Mouse (Mus musculus) stomach, embryonic 14.5 days (tissue): ENCODE data around the gene Bmpr1b. TPM values are rescaled to one million over a fixed set of nuclear protein-coding genes. Genes with fewer than 3 reads are reported as not detected.

Source experiments
- ATAC-seq: fragments of 200-750 bp; cut with Nextera tagmentation; 2 replicates; pipeline ENCODE4 v1.8.0; 2017; ENCODE audit warnings: low read depth, moderate TSS enrichment; ENCODE audit not compliant: insufficient number of reproducible peaks, insufficient read depth, low FRiP score
- H3K27ac ChIP-seq: fragments of 300-500 bp; sonication (generic); 2 replicates; pipeline ENCODE4 v1.5.1; 2014; ENCODE audit warnings: mild to moderate bottlenecking, low read length, moderate library complexity, mixed read lengths
- H3K27me3 ChIP-seq: fragments of 300-500 bp; sonication (generic); 2 replicates; pipeline ENCODE4 v1.6.1; 2014; ENCODE audit warnings: low read length, control low read depth, mixed read lengths; ENCODE audit not compliant: control insufficient read depth, insufficient read depth
- H3K36me3 ChIP-seq: fragments of 300-500 bp; sonication (generic); 2 replicates; pipeline ENCODE4 v1.6.1; 2014; ENCODE audit warnings: mild to moderate bottlenecking, control low read depth, low read length, moderate library complexity, mixed read lengths; ENCODE audit not compliant: control insufficient read depth, insufficient read depth
- H3K4me1 ChIP-seq: fragments of 300-500 bp; sonication (generic); 2 replicates; pipeline ENCODE4 v1.6.1; 2014; ENCODE audit warnings: low read length, control low read depth, mixed read lengths; ENCODE audit not compliant: control insufficient read depth, insufficient read depth
- H3K4me2 ChIP-seq: fragments of 300-500 bp; sonication (generic); replicated peaks from 2 replicates; pipeline ENCODE4 v1.6.1; 2014; ENCODE audit warnings: low read depth, low read length, control low read depth
- H3K4me3 ChIP-seq: fragments of 300-500 bp; sonication (generic); 2 replicates; pipeline ENCODE4 v1.5.1; 2014; ENCODE audit warnings: low read depth, low read length, control low read depth
- H3K9ac ChIP-seq: fragments of 300-500 bp; sonication (generic); replicated peaks from 2 replicates; pipeline ENCODE4 v1.6.1; 2014; ENCODE audit warnings: low read depth, mild to moderate bottlenecking, control low read depth, low read length, moderate library complexity, mixed read lengths
- H3K9me3 ChIP-seq: fragments of 300-500 bp; sonication (generic); 2 replicates; pipeline ENCODE4 v1.6.1; 2016; ENCODE audit warnings: low read depth, low read length, control low read depth; ENCODE audit not compliant: control insufficient read depth
- WGBS: fragments of 180-500 bp; shearing (Covaris S2); extraction: QIAGEN DNeasy Blood & Tissue Kit; methylation state at CpG from one replicate; pipeline ENCODE4 v1.1.7; 2014; 5-methylcytosine and 5-hydroxymethylcytosine counted together
- polyA plus RNA-seq: library from polyadenylated mRNA; unstranded; fragments of >200 nt; fragmentation: Nextera tagmentation; extraction: Ambion mirVana; gene quantifications from 2 replicates; pipeline ENCODE4 v1.2.1, GENCODE M21; 2014

Gene Bmpr1b
- polyA plus RNA-seq, 1 experiment from 2014 or later = 12.7 TPM

DNA sequence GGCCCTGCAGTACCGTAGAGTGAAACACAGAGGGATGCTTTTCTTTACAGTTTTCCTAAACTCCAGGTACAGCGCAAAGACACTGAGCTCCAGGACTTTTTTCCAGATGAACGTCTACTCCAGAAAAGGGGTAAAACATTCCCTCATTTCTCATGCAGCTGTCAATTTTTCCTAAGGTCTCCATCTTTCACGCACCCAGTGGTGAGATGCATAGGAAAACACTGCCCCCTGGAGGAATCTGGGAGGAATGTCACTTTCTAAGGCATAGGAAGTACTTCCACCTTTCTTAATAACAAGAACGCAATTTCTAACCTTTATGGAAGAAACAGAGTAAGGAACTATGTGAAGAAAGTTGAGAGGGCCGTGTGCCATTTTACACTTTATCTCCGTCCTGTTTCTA lies 330.4 kb downstream of the Bmpr1b start:
- Histone ChIP-seq H3K9me3 (no peaks in the 10 kb centered on the region), H3K4me2 (no peak overlapping the region), H3K9ac (no peak overlapping the region), H3K27me3 (no peaks in the 10 kb centered on the region), H3K4me3 (no peak overlapping the region), H3K27ac (no peak overlapping the region), H3K4me1 (no peaks in the 10 kb centered on the region), H3K36me3 (0 out of 2 replicates have a peak, but pooled peaks cover 4% of the 10 kb centered on the region)
- 42% methylated on average over 7 of the region's 7 CpGs for WGBS
- no peak for ATAC-seq

DNA sequence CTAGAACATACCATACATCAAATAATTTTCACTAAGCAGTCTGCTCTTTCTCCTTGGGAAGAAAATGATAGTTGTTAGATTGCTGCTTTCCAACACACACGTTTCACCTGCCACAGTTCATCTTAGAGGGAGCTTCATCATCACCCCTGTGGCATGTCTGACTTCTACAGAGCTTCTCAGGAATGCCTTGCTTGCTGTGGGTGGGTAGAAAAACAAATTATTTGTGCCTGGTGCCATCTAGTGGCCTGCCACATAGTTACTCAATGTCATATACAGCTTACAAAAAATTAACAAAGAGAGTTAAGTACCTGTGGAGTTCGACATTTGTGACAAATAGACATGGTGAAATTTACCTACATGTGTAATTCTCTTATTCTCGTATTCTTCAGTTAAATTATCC lies 338.1 kb downstream of the Bmpr1b start:
- H3K9me3 ChIP-seq = no peaks in the 10 kb centered on the region
- no peak for ATAC-seq
- H3K9ac ChIP-seq = no peak overlapping the region
- H3K4me2 ChIP-seq = no peak overlapping the region
- WGBS = 24% methylated on average over 3 of the region's 3 CpGs
- no peak overlapping the region for H3K27ac ChIP-seq
- H3K27me3 ChIP-seq = no peaks in the 10 kb centered on the region
- no peaks in the 10 kb centered on the region for H3K36me3 ChIP-seq
- H3K4me1 ChIP-seq = no peaks in the 10 kb centered on the region
- no peak overlapping the region for H3K4me3 ChIP-seq

DNA sequence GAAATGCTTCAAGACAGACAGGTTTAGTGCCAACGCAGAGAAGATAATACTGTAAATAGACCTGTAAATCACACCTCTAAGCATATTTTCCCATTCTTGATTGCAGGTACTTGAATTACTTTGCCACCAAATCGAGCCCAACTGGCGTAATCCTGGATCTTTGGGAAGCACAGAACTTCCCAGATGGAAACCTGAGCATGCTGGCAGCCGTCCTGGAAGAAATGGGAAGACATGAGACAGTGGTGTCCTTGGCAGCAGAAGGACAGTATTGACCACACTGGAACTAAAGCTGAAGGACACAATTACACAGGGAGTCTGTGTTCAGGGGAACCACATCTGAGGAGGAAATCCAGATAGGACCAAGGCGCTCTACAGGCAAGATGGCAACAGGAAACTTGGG lies 340.9 kb downstream of the Bmpr1b start:
- Histone ChIP-seq H3K4me3 (no peak overlapping the region), H3K4me2 (no peak overlapping the region), H3K36me3 (no peaks in the 10 kb centered on the region), H3K27ac (no peak overlapping the region), H3K9ac (no peak overlapping the region), H3K4me1 (no peaks in the 10 kb centered on the region), H3K27me3 (no peaks in the 10 kb centered on the region), H3K9me3 (no peaks in the 10 kb centered on the region)
- WGBS = 86% methylated on average over 5 of the region's 5 CpGs
- no peak for ATAC-seq

DNA sequence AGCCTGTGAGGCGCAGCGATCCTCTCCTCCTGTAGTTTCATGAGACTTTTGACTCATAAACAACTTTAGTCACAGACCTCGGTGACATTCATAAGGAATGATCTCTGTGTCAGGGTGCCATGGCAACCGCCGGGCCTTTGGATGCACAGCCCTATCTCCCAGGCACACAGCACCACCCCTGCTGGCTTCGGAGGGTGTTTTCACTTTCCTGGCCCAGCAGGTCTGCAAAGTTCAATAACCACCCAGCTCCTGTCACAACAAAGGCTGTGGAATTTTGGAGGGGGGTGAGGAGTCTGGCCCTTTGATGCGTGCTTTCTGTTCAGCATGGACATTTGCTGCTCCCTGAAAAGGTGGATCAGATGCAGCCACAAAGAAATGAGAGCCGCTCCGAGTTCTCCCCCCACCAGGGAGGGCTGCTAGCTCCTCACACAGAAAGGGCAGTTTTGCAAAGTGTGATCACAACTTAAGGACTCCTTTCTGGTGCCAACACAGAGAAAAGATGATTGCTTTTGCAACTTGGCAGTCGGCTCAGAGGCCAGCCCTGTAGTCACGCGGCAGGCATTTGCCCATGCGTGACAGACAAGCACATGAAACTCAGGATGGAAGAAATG lies 349.8 kb downstream of the Bmpr1b start:
- 33% methylated on average over 13 of the region's 13 CpGs for WGBS
- ATAC-seq = no peak
- H3K27ac ChIP-seq = no peak overlapping the region

DNA sequence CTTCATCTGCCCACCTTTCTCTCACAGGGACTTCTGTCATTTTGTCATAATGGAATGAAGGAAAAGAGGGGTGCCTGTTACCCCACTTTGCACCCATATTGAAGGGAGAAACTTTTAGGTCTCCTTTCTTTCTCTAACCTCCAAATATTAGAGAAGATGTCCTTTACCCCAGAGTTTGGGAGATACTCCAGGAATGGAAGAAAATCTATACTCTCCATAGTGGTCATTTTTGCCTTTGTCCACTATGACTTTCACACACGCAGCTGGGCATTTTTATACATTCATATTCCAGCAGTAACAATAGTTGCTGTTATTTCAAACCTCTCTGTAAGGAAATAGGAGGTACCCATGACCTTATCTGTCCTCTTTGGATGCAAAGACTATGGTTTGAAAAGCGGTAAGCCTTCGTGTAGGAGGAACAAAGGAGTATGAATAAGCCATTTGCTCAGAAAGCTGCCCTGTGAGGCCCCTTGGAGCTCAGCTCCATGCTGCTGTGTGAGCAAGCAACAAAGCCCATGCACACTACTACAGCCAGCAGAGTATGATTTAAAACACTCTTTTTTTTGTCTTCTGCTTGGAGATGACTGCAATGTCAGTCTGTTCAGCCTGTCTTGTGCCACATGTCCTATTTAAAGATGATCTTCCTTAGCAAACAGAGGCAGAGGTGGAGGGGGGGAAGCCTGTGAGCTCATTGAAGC lies 350.5 kb downstream of the Bmpr1b start:
- no peaks in the 10 kb centered on the region for H3K27me3 ChIP-seq
- H3K36me3 ChIP-seq = no peaks in the 10 kb centered on the region
- no peaks in the 10 kb centered on the region for H3K4me1 ChIP-seq
- H3K9me3 ChIP-seq = no peaks in the 10 kb centered on the region
- H3K27ac ChIP-seq = no peak overlapping the region
- no peak overlapping the region for H3K9ac ChIP-seq
- 52% methylated on average over 3 of the region's 3 CpGs for WGBS
- no peak for ATAC-seq
- H3K4me2 ChIP-seq = no peak overlapping the region
- no peak overlapping the region for H3K4me3 ChIP-seq

More for the DNA sequence above, 349.8 kb downstream of the Bmpr1b start:
- Histone ChIP-seq H3K36me3 (no peaks in the 10 kb centered on the region), H3K27me3 (no peaks in the 10 kb centered on the region), H3K4me2 (no peak overlapping the region), H3K4me1 (no peaks in the 10 kb centered on the region), H3K9me3 (no peaks in the 10 kb centered on the region), H3K4me3 (no peak overlapping the region), H3K9ac (no peak overlapping the region)

DNA sequence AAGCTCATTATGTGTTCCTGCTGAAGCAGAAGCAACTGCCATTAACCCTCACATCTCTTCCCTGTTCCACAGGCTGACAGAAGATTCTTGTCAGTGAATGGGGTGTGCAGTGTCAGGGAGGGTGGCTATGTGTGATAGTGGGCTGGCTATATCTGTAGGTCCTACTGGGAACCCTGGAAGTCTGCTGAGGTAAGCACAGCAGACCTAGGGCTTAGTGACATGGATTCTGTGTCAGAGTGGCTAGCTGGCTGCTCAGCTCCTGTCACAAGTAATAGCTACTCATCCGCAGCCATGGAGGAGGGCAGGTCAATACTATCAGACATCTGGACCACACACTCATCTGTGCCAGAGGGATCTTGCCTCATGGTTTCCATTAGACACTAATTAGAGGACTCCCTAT lies 354.4 kb downstream of the Bmpr1b start:
- no peak overlapping the region for H3K9ac ChIP-seq
- no peaks in the 10 kb centered on the region for H3K4me1 ChIP-seq
- no peak overlapping the region for H3K4me2 ChIP-seq
- H3K4me3 ChIP-seq = no peak overlapping the region
- no peaks in the 10 kb centered on the region for H3K27me3 ChIP-seq
- no peaks in the 10 kb centered on the region for H3K36me3 ChIP-seq
- 80% methylated on average over 1 of the region's 1 CpGs for WGBS
- no peak overlapping the region for H3K27ac ChIP-seq
- ATAC-seq = peak; percentile 56; the same call in 1 of the 2 replicates
- no peaks in the 10 kb centered on the region for H3K9me3 ChIP-seq

DNA sequence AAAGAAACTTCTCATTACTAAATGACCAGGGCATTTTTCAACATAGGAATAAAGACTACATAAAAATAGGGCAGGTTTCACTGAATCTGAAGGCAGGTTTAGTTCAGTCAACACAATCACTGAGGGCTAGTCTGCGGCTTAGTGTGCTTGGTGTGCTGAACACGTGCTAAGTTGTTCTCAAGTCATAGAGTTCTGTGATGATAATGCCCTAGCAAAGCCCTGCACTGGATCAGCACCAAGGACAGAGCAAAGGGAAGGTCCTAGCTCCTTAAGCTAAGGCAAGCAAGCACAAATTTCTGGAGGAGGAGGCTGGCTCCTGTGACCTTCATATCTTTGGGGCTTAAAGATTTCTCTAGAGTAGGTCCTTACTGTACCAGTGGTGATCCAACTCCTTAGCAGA lies 357.9 kb downstream of the Bmpr1b start:
- Histone ChIP-seq H3K27me3 (no peaks in the 10 kb centered on the region), H3K4me2 (no peak overlapping the region), H3K4me1 (no peaks in the 10 kb centered on the region), H3K36me3 (no peaks in the 10 kb centered on the region), H3K9me3 (no peaks in the 10 kb centered on the region), H3K4me3 (no peak overlapping the region), H3K9ac (no peak overlapping the region), H3K27ac (no peak overlapping the region)
- 21% methylated on average over 2 of the region's 2 CpGs for WGBS
- 0 out of 2 replicates have a peak, but pooled peaks have one; percentile 61 for ATAC-seq

DNA sequence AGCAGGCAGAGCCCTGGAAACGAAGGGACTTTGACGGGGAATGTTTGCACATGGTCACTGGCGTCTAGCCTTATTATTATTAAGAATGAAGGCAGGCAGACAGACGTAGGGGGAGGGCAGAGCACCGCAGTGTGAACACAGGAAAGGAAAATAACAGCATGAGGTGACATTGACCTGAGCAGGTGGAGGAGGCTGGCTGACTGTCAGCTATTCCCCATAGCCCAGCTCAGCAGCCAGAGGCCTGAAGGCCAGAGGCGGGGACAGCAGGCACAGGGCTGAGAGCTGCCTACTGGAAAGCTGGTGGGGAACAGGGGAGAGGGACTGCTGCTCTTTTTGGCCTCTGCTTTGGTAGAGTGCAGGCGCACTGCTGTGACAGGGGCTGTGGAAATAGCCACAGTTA lies 358.3 kb downstream of the Bmpr1b start:
- no peaks in the 10 kb centered on the region for H3K27me3 ChIP-seq
- H3K36me3 ChIP-seq = no peaks in the 10 kb centered on the region
- H3K9ac ChIP-seq = no peak overlapping the region
- no peak for ATAC-seq
- 58% methylated on average over 7 of the region's 7 CpGs for WGBS
- H3K4me1 ChIP-seq = no peaks in the 10 kb centered on the region
- no peak overlapping the region for H3K4me2 ChIP-seq
- H3K27ac ChIP-seq = no peak overlapping the region
- no peaks in the 10 kb centered on the region for H3K9me3 ChIP-seq
- H3K4me3 ChIP-seq = no peak overlapping the region

DNA sequence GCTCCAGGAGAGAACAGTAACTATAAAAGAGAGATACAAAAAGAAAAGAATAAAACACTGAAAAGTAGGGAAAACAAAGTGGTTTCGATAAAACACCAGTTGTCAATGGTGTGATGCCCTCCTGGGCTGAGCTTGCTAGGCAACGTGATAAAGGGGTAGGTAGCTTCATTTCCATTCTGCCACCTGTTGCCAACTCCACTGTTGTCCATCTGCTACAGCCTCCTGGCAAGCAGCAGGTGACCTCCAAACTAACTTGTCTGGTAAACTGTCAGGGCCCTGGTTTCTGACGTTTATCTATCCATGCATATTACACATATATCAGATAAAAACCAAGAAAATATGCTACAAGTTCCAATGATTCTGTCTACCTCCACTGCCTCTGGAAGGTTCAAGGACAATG lies 359.6 kb downstream of the Bmpr1b start:
- H3K4me3 ChIP-seq = no peak overlapping the region
- WGBS = 72% methylated on average over 3 of the region's 3 CpGs
- no peaks in the 10 kb centered on the region for H3K9me3 ChIP-seq
- no peaks in the 10 kb centered on the region for H3K27me3 ChIP-seq
- H3K4me1 ChIP-seq = no peaks in the 10 kb centered on the region
- H3K36me3 ChIP-seq = no peaks in the 10 kb centered on the region
- ATAC-seq = no peak
- no peak overlapping the region for H3K9ac ChIP-seq
- no peak overlapping the region for H3K27ac ChIP-seq
- no peak overlapping the region for H3K4me2 ChIP-seq
